Mouse (Mus musculus) embryo, embryonic 10 days (tissue): ENCODE results near the gene Ankrd27.
"Not testable (repeated sequence)": the region's sequence is repeated elsewhere in the genome, so short reads cannot be mapped to it uniquely, and the experiment has no call there.

Experiments
- DNase-seq: peaks from one replicate; pipeline ENCODE4 v3.0.0-alpha.2; 2015; ENCODE audit warnings: low spot score

The Ankrd27 gene

DNA sequence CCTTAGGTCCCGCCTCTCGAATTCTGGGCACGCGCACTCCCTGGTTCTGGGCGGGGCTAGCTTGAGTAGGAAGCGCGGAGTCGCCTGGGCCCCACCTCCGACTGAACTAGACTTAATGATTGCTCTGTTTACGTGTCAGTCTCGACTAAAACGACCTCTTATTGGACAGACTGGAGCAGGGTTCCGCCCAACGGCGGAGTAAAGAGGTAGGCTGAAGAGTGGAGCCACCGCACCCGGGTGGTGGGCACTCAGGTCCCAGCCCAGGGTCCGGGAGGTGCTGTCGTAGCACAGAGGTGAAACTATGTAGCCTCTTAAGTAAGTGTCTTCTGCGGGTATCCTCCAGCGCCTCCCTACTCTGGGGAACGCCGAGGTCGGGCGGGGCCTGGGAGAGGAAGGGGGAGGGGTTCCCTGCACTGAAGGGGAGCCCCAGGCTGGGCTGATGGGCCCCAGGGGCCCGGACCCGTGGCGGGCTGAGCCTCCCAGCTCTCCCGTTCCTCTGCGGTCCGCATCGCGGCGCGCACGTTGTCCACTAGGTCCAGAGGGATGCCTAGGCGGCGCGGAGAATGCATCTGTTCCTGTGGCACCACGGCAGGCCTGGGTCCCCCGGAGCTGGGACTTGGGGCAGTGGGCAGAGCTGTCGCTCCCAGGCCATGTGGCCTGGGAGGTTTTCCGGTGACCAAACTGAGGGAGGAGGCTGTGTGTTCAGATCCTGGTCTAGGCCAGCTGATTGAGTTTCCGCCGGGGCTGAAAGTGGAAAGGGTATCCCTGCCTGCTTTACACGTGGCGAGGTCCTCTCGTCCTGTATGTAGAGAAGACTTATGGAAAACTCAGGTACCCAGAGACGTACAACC, at the start of gene Ankrd27:
Gene Ankrd27 (plus strand): TSS at position 190 of the 851 bp plus-strand sequence.
- peak; percentile 98 for DNase-seq

DNA sequence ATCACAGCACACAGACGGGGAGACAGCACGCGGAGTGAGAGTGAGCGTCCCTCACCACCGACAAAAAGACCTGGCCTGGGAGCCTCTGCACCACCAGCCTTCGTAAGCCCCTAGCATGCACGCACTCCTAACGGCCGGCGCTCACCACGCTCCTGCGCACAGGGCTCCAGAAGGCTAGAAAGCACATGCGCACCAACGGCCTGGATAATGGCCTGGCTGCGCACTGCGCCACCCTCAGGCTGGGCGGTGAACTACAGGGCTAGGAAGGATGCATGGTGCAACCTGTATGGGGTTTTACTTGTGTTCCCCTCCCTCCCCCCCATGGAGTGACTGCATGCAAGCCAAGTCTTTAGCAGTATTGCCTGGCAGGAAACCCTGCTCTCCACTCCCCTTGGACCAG, 48.5 kb upstream of the Ankrd27 start, which contains the start of gene Tdrd12:
Gene Tdrd12 (minus strand): TSS at position 184 of the 400 bp plus-strand sequence.
- no peak for DNase-seq

DNA sequence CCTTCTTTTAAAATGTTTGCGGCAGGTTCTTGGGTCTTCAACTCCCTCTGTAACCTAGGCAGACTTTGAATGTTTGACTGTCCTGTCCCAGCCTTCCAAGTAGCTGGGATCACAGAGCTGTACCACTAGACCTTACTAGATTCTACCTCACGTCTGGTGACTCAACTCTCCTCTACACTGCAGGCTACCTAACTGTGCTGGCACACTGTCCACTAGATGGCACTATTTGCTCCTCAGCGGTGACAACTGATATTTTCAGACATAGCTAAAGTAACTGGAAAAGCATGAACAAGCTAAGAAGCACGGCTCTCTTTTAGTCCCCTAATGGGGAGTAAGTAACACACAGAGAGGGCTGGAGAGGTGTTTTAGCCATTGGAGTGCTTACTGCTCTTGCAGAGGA, 40.2 kb upstream of the Ankrd27 start:
- peak; percentile 91 for DNase-seq

DNA sequence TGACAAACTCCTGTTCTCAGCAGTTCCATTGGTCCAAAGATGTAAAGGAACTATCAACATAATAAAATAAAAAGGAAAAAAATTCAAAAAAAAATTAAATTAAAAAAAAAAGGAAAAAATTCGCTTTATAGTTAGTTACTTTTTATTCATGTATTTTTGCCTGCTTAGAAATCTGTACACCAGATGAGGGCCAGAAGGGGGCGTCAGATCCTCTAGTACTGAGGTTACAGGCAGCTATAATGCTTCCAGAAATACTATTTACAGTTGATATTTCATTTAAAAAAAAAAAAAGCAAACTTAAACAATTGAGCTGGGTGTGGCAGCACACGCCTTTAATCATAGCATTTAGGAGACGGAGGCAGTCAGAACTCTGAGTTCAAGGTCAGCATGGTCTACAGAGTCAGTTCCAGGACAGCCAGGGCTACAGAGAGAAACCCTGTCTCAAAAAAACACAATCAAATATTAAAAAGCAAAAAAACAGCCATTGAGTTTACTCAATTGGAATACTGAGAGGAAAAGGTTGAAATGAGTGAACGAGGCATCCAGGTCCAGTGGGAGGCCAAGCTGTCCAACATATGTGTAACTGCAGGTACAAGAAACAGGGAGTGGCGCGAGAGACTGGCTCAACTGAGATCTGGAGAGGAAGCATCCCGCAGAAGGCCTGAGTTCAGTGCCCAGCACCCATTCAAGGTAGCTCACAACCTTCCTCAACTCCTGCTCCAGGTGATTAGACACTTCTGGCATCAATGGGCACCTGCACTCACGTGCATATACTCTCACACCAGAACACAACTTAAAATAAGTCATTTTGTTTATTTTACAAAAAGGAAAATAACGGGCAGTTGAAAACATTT, 32.1 kb upstream of the Ankrd27 start:
- peak; percentile 26 for DNase-seq

DNA sequence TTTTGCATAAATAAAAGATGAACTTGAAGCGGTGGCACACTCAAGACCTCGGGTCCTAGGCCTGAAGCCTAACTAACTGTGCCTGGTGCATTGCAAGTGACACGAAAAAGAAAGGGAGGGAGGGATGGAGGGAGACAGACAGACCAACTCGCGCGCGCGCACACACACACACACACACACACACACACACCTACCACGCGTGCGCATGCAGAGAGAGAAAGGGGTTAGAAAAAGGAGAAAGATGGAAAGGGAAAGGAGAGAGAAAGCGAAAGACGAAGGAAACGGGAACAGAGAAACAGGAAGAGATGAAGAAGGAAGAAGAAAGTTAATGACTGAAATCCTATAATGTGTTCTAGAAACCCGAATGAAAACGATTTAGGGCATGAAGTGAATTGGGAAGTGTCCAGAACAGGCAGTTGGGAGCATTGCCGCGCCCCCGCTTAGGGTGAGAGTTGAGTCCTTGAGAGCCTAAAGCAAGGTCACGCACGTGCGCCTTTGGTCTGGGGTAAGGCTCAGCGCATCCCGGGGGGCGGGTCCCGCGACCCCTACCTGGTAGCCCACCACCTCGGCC, 31.4 kb upstream of the Ankrd27 start:
- DNase-seq = peak; percentile 56

DNA sequence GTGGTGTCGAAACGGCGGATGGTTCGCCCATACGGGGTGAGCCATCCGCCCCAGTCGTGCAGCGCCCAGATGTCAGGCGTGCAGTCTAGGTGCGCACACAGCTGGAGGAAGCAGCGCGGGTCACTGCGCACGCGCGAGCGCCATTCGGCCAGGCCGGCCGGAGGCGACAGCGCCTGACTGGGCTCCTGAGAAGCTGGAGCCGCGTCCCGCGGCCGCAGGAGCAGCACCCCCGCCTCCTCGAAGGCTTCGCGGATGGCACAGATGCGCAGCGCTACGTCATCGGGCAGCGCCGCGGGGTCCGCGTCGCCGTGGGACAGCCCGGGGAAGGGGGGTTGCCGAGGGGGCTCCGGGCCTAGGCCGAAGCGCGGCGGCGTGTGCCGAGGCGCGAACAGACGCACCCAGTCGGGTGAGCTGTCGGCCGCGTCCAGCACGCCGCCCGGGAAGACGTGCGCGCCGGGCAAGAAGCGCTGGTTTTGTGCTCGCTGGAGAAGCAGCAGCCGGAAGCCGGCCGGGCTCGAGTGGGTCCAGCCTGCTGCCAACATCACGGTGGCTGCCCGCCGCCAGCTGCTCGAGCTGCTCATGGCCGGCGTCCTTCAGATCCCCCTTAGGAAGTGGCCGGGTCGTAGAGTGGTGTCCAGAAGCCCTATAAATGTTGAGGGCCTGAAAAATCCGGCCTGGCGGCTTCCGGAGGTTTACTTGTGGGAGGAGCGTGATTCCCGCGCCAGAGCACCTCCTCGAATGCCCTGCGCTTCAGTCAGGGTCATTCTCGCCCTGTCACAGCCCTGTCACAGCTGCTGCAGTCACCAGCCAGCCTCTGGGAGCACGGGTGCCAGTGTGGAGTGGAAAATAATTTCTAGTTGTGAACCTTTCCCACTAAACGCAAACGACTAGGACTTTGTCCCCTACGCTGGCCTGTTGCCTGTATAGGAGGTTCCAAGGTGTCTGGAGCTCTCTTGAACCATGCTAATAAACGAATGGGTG, 30.5 kb upstream of the Ankrd27 start:
- DNase-seq = peak; percentile 94

DNA sequence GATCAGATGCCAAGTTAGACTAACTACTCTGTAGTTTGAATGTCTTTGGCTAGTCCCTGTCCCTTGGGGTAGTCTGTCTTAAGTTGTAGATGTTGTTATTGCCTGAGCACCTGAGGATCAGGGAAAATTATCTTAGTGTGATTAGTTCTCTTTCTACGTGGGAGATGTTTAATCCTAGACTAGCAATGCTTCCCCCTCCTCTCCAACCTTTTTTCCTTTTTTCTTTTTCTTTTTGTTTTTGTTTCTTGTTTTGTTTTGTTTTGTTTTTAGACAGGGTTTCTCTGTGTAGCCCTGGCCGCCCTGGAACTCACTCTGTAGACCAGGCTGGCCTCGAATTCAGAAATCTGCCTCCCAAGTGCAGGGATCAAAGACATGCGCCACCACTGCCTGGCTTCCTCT, 29.8 kb upstream of the Ankrd27 start, which contains the start of gene Nudt19:
Gene Nudt19 (minus strand): TSS at position 100 of the 399 bp plus-strand sequence.
- DNase-seq = no peak

DNA sequence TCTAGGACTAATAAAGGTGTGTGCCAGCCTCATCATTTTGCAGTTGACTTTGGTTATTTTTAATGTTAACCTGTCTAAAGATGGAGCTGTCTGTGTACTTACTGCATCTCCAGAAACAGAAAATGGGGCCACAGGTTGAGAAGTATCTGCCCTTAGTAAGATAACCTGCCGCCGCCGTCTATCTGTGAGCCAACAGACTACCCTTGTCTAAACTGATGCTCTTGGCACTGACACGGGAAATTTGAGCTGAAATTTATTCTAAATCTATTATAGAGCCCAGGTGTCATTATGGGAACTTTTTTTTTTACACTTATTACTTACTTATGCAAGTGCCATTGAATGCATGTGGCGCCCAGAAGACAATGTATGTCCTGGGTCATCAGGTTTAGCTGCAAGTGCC, 29.1 kb upstream of the Ankrd27 start:
- DNase-seq = no peak

DNA sequence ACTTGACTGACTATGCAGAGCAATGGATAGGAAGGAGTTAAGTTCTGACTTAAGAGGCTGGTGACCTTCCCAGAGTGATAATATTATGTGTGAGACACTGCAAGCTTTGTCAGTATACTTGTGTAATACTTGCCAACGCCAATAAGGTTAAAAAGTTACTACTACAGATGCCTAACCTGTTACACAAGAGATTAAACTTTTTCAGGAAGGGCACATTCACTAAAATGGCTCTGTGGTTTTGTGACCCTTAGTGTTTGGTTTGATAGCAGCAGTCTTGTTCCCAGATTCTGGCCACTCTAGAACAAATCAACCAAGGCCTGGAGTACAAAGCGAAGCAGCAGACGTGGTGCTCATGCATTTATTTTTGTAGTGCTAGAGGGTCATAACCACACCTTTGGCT, 28.5 kb upstream of the Ankrd27 start:
- no peak for DNase-seq

DNA sequence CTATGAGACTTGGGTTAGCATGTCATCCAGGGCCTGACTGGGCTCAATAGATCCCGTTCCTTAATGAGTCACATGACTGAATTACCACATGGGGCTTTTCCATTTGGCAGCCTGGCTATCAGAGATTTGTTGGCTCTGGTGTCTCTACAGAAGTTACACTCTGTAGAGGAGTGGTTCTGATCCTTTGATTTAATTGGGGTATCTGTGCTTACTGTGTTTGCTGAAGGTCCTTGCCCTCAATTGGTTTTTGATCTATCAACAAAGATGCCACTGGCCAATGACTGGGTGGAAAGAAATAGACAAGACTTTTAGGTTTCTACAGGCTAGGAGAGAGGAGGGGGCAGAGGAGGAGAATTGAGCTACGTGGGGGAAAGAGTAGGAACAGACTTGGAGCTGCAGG, 27.4 kb upstream of the Ankrd27 start:
- no peak for DNase-seq

DNA sequence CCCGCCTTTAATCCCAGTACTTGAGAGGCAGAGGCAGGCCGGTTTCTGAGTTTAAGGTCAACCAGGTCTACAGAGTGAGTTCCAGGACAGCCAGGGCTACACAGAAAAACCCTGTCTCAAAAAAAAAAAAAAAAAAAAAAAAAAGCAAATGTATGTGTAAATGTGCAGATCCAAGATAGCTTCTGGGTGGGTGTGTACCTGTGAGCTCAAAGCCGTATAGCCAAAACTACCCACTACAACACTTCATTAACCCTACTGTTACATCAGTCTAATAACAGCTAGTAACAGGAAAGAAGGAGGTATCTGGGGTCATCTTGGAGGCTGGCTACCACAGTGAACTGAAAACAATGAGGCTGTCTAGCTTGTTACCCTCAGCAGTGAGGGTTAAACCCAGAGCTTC, 26.2 kb upstream of the Ankrd27 start:
- no peak for DNase-seq

DNA sequence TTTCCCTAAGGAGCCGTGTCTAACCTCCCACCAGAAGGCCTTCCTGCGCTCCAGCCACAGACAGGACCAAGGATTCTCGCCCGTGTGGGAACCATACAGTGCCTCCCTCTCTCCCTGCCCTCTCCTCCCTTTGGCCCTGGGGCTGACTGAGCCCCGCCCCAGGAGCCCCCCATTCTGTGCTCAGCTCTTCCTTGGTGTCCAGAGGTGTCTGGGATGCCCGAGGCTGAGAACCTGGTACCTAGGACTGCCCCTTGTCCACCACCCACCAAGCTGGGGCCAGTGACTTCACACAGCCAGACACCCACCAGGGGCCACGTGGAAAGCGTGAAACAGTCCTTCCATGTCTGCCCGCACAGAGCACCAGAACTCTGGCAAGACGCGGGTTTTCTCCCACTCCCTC, 23.0 kb upstream of the Ankrd27 start:
- DNase-seq = no peak

DNA sequence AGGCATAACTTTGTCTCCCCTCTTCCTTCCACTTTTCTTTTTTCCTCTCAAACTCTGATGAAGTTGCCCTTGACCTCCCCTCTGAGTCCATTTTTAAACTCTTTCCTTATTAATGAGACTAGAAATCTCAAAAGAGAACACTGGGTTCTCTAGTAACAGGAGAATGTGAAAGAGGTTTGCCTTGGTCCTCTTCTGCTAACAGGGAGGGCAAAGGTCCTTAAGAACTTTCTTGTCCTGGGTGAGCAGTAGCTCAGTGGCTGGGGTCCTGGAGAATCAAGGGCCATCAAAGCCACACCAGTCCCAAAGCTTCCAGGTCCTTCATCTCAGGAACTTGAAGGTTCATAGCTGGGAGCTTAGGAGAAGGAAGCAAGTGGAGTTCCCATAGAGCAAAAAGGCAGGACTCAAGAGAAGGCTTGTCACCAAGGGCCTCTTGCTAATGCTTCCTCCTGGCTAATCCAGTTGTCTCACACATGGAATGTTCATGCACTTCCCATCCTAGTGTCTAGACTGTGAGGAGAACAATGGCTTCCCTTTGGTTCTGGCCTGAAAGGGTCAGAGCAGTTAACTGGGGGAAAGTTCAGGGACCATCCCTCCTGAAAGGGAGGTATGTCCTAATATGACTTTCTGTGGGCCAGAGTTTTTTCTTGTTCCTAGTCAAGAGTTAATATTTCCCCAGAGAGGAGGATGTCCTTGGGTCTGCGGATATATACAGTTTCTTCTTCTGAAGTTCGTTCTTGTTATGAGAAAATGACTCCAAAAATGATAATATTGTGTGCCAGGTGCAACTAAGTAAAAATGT, 21.8 kb upstream of the Ankrd27 start:
- no peak for DNase-seq

DNA sequence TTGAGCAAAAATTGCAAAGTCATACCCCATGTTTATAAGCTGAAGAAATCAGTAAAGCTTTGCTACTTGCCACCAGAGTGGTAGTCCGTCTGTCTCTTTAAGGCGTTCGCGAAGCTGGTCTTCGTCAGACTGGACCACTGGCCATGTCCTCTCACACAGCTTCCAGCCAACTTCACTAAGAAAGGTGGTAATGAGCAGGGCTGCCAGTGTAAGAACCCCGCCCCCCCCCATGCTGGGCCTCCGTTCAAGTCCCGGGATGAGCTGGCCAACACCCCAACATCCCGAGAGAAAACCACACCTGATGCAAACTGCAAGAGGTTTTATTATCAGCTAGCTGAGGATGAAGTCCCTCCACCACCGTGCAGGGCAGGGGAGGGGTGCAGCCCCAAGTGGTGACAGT, 21.2 kb upstream of the Ankrd27 start:
- DNase-seq = not testable (repeated sequence)

DNA sequence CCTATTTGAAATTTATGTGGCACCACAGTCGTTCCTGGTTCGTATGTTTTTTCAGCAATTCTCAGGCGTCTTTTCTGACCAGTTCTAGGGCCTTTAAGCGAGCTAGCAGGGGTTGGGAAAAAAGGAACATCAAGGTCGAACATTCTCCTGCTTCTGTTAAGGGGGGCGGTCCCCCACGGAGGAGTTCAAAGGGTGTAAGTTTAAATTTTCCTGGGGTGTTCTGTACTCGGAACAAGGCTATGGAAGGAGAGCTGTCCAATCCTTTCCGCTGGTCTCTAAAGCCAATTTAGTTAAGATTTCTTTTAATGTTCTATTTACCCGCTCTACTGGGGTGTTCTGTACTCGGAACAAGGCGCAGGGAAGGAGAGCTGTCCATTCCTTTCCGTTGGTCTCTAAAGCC, 20.1 kb upstream of the Ankrd27 start:
- not testable (repeated sequence) for DNase-seq

DNA sequence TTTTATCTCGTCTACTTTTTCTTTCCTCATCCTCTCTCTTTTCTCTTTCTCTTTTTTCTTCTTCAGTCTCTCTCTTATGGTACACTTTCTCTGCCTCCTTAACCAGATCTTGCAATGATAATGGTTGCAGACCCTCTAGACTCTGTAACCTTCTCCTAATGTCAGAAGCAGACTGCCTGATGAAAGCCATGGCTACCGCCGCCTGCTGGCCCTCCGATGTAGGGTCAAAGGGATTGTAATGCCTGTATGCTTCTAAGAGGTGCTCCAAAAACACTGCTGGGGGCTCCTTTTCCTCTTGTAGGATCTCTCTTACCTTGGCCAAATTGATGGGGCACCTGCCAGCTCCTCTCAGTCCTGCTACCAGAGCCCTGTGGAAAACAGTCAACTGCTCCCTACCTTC, 16.3 kb upstream of the Ankrd27 start:
- DNase-seq = not testable (repeated sequence)

DNA sequence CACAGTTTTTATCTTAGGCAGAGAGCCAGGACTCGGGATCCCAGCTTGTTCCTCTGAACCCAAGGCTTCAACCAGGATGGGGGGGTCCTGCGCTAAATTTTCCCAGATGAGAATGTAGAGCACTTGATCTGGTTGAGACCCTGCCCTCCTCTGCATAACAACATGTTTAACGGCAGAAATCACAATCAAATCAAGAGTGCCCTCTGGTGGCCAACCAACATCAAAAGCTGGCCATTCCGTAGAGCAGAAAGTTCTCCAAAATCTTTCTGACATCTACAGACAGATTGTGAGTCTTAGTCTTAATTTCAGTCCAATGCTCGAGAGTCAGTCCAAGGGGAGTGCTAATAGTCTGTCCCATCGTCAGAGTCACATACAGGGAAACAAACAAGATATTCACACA, 15.2 kb upstream of the Ankrd27 start:
- DNase-seq = not testable (repeated sequence)

DNA sequence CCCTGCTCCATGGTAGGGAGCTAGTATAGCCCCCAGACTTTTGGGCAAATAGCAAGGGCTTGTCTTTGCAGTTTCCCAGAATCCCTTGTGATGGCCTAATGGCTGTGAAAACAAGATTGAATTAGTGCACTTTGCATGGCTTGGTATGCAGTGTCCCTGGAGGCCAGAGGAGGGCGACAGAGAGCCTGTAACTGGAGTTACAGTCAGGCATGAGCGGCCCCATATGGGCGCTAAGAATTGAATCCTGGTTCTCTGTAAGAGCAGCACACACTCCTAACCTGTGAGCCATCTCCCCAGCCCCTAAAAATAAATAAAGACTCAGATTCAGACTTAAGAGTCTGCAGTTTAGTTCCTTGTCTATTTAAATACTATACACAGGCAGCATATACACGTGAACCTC, 6.2 kb upstream of the Ankrd27 start:
- DNase-seq = peak; percentile 78

DNA sequence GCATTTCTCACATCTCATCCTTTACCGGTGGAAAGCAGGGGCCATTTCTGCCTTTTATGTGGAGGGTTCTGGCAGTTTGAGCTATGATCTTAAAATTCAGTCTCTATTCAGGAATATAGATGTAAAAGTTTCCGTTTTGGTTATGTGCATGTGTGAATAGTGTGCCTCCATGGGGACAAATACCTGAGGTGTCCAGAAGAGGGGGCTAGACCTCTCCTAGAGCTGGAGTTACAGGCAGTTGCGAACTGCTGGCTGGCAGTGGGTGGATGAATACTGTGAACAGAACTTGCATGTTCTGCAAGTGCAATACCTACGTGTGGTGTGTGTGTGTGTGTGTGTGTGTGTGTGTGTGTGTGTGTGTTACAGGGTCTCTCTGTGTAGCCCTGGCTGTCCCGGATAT, 3.3 kb upstream of the Ankrd27 start:
- peak; percentile 20 for DNase-seq

DNA sequence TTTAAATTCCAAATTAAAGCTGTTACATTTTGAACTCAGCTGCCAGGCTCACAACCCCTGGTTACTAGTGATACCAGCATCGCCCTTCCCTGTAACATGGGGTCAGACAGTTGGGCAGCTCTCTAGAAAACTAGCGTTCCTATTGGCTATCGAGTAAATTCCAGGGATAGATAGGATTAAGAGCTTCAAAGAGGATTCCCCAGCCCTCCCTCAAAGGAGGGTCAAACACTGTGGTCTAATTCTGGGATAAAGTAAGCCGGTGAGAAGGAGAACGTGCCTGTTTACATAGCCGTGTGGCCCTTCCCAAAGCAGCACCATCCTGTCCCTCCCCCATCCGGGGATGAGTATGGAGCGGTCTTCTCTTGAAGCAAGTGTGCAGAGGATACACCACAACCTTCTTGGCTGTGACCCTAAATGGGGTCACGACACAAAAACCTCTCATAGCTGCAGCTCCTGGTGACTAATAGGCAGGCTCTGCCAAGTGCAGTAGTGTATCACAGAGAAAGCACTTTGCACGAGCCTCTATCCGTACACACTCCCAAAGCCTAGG, 2.5 kb upstream of the Ankrd27 start:
- DNase-seq = peak; percentile 38
